Mouse (Mus musculus): ENCODE measurements around the gene Pkhd1. TPM values are rescaled to one million over a fixed set of nuclear protein-coding genes. Genes with fewer than 3 reads are reported as not detected.
A peak's percentile ranks its signal among the peaks of the same experiment; 100 is the strongest.

The Pkhd1 gene
- total and polyA plus RNA-seq, 2 experiments: 1.5 to 10.0 TPM

DNA sequence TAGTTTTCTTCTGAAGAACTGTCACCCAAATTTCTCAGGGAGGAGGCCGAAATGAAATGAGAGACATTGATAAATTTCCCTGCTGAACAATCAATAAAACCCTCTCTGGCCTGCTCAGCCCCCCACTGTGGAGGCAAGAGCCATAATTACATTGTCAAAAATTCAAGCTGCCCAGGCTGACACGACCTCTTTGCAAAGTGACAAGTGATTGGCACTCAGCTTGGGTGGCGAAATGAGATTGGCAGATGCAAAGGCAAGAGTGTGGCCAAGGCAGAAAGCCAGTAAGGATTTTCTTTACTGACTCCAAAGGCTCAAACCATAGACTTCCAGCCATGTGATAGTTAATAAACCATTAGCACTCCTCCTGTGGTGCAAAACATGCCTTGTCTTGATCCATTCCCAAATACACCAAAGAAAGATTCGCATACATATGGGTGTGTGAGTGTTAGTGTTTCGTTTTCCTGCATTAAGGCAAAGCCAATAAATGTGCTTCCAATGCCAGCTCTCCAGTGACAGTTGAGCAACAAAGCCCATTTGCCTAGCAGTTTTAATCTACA, 208.4 kb downstream of the Pkhd1 start:
- Histone ChIP-seq H3K27me3 (ENCODE audit: control insufficient read depth, insufficient read depth, low read length) (no peaks in the 10 kb centered on the region), H3K36me3 (ENCODE audit: control insufficient read depth, insufficient read depth, low read length) (no peaks in the 10 kb centered on the region), H3K27ac (replicated peaks; ENCODE audit: insufficient read depth, low read depth, low read length) (no peak overlapping the region), H3K79me2 (ENCODE audit: control insufficient read depth, insufficient read depth, low read length) (no peaks in the 10 kb centered on the region), H3K4me1 (ENCODE audit: control insufficient read depth, insufficient read depth, low read length) (no peaks in the 10 kb centered on the region), H3K9ac (ENCODE audit: low read depth, low read length) (no peak overlapping the region), H3K4me3 (ENCODE audit: insufficient read depth, low read depth, low read length) (no peak overlapping the region)
- 77% methylated on average over 5 of the region's 5 CpGs for WGBS
- TF ChIP-seq POLR2A (IDR thresholded peaks at IDR 0.05; ENCODE audit: extremely low read depth, insufficient read depth, low read length) (no peak), CTCF (IDR thresholded peaks at IDR 0.05; ENCODE audit: low read depth, low read length) (no peak)
- DNase-seq (ENCODE audit: extremely low read depth, low read depth, low spot score): no peak

DNA sequence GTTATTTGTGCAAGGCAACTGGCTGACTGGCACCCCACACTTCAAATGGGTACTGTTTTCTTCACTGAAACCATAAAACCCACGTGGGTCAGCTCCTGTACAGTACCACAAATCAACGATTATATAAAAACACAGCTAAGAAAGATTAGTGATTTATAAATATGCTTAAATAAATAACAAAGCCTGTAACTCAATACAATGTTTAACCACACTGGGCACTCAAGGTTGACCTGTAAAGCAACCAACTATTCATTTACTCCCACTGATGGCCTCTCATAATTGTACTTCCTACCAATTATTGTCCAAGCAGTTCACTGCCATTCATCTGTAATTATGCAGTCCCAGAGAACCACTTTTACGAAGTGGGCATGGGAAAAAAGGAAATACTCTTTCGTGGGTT, 219.5 kb downstream of the Pkhd1 start:
- no peaks in the 10 kb centered on the region for H3K27me3 ChIP-seq (ENCODE audit: control insufficient read depth, insufficient read depth, low read length)
- no peak for DNase-seq (ENCODE audit: extremely low read depth, low read depth, low spot score)
- no peaks in the 10 kb centered on the region for H3K4me1 ChIP-seq (ENCODE audit: control insufficient read depth, insufficient read depth, low read length)
- H3K36me3 ChIP-seq (ENCODE audit: control insufficient read depth, insufficient read depth, low read length): no peaks in the 10 kb centered on the region
- H3K79me2 ChIP-seq (ENCODE audit: control insufficient read depth, insufficient read depth, low read length): no peaks in the 10 kb centered on the region
- no peak overlapping the region for H3K4me3 ChIP-seq (ENCODE audit: insufficient read depth, low read depth, low read length)
- TF ChIP-seq POLR2A (IDR thresholded peaks at IDR 0.05; ENCODE audit: extremely low read depth, insufficient read depth, low read length): no peak
- TF ChIP-seq CTCF (IDR thresholded peaks at IDR 0.05; ENCODE audit: low read depth, low read length): no peak
- no peak overlapping the region for H3K27ac ChIP-seq (replicated peaks; ENCODE audit: insufficient read depth, low read depth, low read length)
- H3K9ac ChIP-seq (ENCODE audit: low read depth, low read length): no peak overlapping the region
- WGBS: 61% methylated on average over 4 of the region's 4 CpGs

DNA sequence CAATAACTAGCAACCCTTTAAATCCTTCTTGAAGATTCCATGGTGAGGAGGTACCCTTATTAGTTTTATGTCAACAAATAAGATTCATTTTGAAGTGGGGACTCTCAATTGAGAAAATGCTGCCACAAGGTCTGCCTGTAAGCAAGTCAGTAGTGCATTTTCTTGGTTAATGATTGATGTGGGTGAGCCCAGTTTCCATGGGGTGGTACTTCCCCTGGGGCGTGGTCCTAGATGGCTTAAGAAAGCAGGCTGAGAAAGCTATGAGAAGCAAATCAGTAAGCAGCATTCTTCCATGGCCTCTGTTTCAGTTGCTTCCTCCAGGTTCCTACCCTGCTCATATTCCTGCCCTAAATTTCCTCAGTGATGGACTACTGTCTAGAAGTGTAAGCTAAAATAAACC, 253.4 kb downstream of the Pkhd1 start:
- no peak overlapping the region for H3K27ac ChIP-seq (replicated peaks; ENCODE audit: insufficient read depth, low read depth, low read length)
- WGBS: 55% methylated on average over 1 of the region's 1 CpGs
- TF ChIP-seq POLR2A (IDR thresholded peaks at IDR 0.05; ENCODE audit: extremely low read depth, insufficient read depth, low read length) (no peak), CTCF (IDR thresholded peaks at IDR 0.05; ENCODE audit: low read depth, low read length) (no peak)
- H3K9ac ChIP-seq (ENCODE audit: low read depth, low read length): no peak overlapping the region
- peak; percentile 5 for DNase-seq (ENCODE audit: extremely low read depth, low read depth, low spot score)
- no peak overlapping the region for H3K4me3 ChIP-seq (ENCODE audit: insufficient read depth, low read depth, low read length)
- H3K27me3 ChIP-seq (ENCODE audit: control insufficient read depth, insufficient read depth, low read length): no peaks in the 10 kb centered on the region
- H3K79me2 ChIP-seq (ENCODE audit: control insufficient read depth, insufficient read depth, low read length): no peaks in the 10 kb centered on the region
- no peaks in the 10 kb centered on the region for H3K4me1 ChIP-seq (ENCODE audit: control insufficient read depth, insufficient read depth, low read length)
- H3K36me3 ChIP-seq (ENCODE audit: control insufficient read depth, insufficient read depth, low read length): no peaks in the 10 kb centered on the region

DNA sequence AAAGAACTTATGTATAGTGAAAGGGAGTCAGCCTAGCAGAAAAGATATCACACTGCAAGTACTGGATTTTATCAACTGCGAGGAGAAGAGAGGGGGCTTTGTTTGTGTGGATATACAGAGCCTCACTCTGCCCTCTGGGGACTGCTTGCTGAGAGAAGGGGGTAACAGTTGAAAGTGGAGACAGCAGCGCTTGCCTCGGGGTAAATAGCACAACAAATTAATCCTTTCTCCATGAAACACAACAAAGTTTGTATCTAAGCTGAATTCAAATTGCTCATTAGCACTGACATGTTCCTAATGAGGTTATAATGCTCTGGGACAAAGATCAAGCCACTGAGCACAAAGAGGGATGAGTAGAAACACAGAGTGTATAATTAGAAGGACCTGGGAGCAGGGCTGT, 273.2 kb downstream of the Pkhd1 start:
- no peaks in the 10 kb centered on the region for H3K36me3 ChIP-seq (ENCODE audit: control insufficient read depth, insufficient read depth, low read length)
- no peak for DNase-seq (ENCODE audit: extremely low read depth, low read depth, low spot score)

DNA sequence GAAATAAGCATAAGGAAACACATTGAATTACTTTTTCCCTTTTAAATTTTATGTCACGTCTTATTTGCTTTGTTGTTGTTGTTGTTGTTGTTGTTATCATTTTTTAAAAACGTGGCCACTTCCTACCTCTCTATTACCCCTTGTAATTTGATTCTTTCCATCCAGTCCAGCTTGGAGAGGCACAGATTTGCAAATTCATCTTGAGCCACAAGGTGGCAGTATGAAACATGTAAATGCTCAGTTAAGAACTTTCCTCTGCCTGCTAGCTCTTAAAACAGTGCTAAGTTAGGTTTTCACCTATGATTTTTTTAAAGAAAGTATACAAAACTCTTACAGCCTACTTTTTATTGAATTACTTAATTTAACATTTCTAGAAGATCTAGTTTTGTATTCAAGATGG, 306.4 kb downstream of the Pkhd1 start:
- DNase-seq (ENCODE audit: extremely low read depth, low read depth, low spot score): peak; percentile 63
- Histone ChIP-seq H3K27me3 (ENCODE audit: control insufficient read depth, insufficient read depth, low read length) (no peaks in the 10 kb centered on the region), H3K36me3 (ENCODE audit: control insufficient read depth, insufficient read depth, low read length) (no peaks in the 10 kb centered on the region), H3K4me1 (ENCODE audit: control insufficient read depth, insufficient read depth, low read length) (no peaks in the 10 kb centered on the region), H3K4me3 (ENCODE audit: insufficient read depth, low read depth, low read length) (no peak overlapping the region), H3K79me2 (ENCODE audit: control insufficient read depth, insufficient read depth, low read length) (no peaks in the 10 kb centered on the region), H3K9ac (ENCODE audit: low read depth, low read length) (no peak overlapping the region), H3K27ac (replicated peaks; ENCODE audit: insufficient read depth, low read depth, low read length) (no peak overlapping the region)
- WGBS: 5% methylated on average over 2 of the region's 2 CpGs
- TF ChIP-seq POLR2A (IDR thresholded peaks at IDR 0.05; ENCODE audit: extremely low read depth, insufficient read depth, low read length) (no peak), CTCF (IDR thresholded peaks at IDR 0.05; ENCODE audit: low read depth, low read length) (peak; percentile 35)

More for the DNA sequence above, 273.2 kb downstream of the Pkhd1 start:
- Histone ChIP-seq H3K4me1 (ENCODE audit: control insufficient read depth, insufficient read depth, low read length) (no peaks in the 10 kb centered on the region), H3K4me3 (ENCODE audit: insufficient read depth, low read depth, low read length) (no peak overlapping the region), H3K9ac (ENCODE audit: low read depth, low read length) (no peak overlapping the region), H3K27me3 (ENCODE audit: control insufficient read depth, insufficient read depth, low read length) (no peaks in the 10 kb centered on the region), H3K79me2 (ENCODE audit: control insufficient read depth, insufficient read depth, low read length) (no peaks in the 10 kb centered on the region), H3K27ac (replicated peaks; ENCODE audit: insufficient read depth, low read depth, low read length) (no peak overlapping the region)
- WGBS: 48% methylated on average over 3 of the region's 3 CpGs
- TF ChIP-seq CTCF (IDR thresholded peaks at IDR 0.05; ENCODE audit: low read depth, low read length) (no peak), POLR2A (IDR thresholded peaks at IDR 0.05; ENCODE audit: extremely low read depth, insufficient read depth, low read length) (no peak)

DNA sequence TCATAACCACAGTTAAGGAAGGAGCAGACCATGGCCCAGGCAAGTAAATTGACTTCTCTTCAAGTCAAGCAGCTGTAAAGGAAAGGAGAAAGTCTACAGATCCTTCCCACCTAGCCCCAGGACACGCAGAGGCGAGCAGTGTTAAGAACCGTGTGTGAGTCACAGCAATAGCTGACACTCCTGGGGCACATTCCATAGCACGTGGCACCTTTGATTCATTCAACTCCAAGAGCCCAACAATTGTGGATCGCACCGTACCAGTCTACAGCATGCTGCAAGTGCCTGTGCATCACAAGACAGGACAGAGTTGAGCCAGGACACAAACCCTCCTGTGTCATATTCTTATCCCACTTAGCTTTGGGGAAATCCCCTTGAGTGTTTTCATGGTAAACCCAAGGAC, 306.9 kb downstream of the Pkhd1 start:
- H3K27me3 ChIP-seq (ENCODE audit: control insufficient read depth, insufficient read depth, low read length): no peaks in the 10 kb centered on the region
- H3K36me3 ChIP-seq (ENCODE audit: control insufficient read depth, insufficient read depth, low read length): no peaks in the 10 kb centered on the region
- no peak for DNase-seq (ENCODE audit: extremely low read depth, low read depth, low spot score)
- TF ChIP-seq CTCF (IDR thresholded peaks at IDR 0.05; ENCODE audit: low read depth, low read length) (no peak), POLR2A (IDR thresholded peaks at IDR 0.05; ENCODE audit: extremely low read depth, insufficient read depth, low read length) (no peak)
- 78% methylated on average over 6 of the region's 6 CpGs for WGBS
- H3K9ac ChIP-seq (ENCODE audit: low read depth, low read length): no peak overlapping the region
- no peak overlapping the region for H3K4me3 ChIP-seq (ENCODE audit: insufficient read depth, low read depth, low read length)
- H3K79me2 ChIP-seq (ENCODE audit: control insufficient read depth, insufficient read depth, low read length): no peaks in the 10 kb centered on the region
- H3K27ac ChIP-seq (replicated peaks; ENCODE audit: insufficient read depth, low read depth, low read length): no peak overlapping the region
- no peaks in the 10 kb centered on the region for H3K4me1 ChIP-seq (ENCODE audit: control insufficient read depth, insufficient read depth, low read length)
